Mouse (Mus musculus) limb, embryonic 13.5 days (tissue): Measurements from ENCODE around the gene Cradd. TPM values are rescaled to one million over a fixed set of nuclear protein-coding genes. Genes with fewer than 3 reads are reported as not detected.
A peak's percentile ranks its signal among the peaks of the same experiment; 100 is the strongest.

Source experiments
- ATAC-seq: fragments of 200-750 bp; cut with Nextera tagmentation; 2 replicates; pipeline ENCODE4 v1.8.0; 2017; ENCODE audit warnings: low read depth, moderate number of reproducible peaks, moderate TSS enrichment; ENCODE audit not compliant: low FRiP score
- H3K27ac ChIP-seq: fragments of 300-500 bp; sonication (generic); 2 replicates; pipeline ENCODE4 v1.5.1; 2015; ENCODE audit warnings: inconsistent platforms, mild to moderate bottlenecking, moderate library complexity
- H3K27me3 ChIP-seq: fragments of 300-500 bp; sonication (generic); 2 replicates; pipeline ENCODE4 v1.6.1; 2015; ENCODE audit warnings: mild to moderate bottlenecking, inconsistent platforms
- H3K36me3 ChIP-seq: fragments of 300-500 bp; sonication (generic); 2 replicates; pipeline ENCODE4 v1.6.1; 2015; ENCODE audit warnings: inconsistent platforms, mild to moderate bottlenecking, moderate library complexity
- H3K4me1 ChIP-seq: fragments of 300-500 bp; sonication (generic); 2 replicates; pipeline ENCODE4 v1.6.1; 2015; ENCODE audit warnings: inconsistent platforms
- H3K4me2 ChIP-seq: fragments of 300-500 bp; sonication (generic); replicated peaks from 2 replicates; pipeline ENCODE4 v1.6.1; 2015; ENCODE audit warnings: inconsistent platforms, mild to moderate bottlenecking, moderate library complexity
- H3K4me3 ChIP-seq: fragments of 300-500 bp; sonication (generic); 2 replicates; pipeline ENCODE4 v1.5.1; 2015; ENCODE audit warnings: moderate library complexity, mild to moderate bottlenecking, inconsistent platforms
- H3K9ac ChIP-seq: fragments of 300-500 bp; sonication (generic); 2 replicates; pipeline ENCODE4 v1.6.1; 2015; ENCODE audit warnings: mild to moderate bottlenecking, inconsistent platforms
- H3K9me3 ChIP-seq: fragments of 300-500 bp; sonication (generic); 2 replicates; pipeline ENCODE4 v1.6.1; 2016; ENCODE audit warnings: inconsistent platforms
- WGBS: fragments of 180-500 bp; shearing (Covaris S2); methylation state at CpG from one replicate; pipeline ENCODE4 v1.1.7; 2015; 5-methylcytosine and 5-hydroxymethylcytosine counted together
- polyA plus RNA-seq: library from polyadenylated mRNA; unstranded; fragments of >200 nt; fragmentation: Nextera tagmentation; extraction: Ambion mirVana; gene quantifications from 2 replicates; pipeline ENCODE4 v1.2.1, GENCODE M21; 2015

Gene Cradd
- polyA plus RNA-seq, 1 experiment from 2014 or later: 11.4 TPM

DNA sequence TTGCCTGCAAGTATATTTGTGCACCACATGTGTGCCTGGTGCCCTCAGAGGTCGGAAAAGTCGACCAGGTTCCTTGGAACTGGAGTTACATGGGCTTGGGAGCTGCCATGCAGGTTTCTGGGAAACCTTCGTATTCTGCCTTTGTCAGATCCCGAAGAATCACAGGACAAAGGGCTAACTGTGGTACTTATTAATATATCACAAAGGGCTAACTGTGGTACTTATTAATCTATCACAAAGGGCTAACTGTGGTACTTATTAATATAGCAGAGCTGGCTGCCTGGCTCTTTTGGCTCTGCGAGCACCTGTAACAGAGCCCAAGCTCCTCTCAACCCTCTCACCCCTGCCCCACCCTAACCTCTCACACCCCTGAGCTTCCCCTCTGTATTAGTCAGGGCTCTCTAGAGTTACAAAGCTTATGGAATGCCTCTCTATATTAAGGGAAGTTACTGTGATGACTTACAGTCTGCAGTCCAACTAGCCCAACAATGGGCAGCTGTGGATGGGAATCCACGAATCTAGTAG is 42.4 kb downstream of the Cradd start:
- ATAC-seq: no peak
- 78% methylated on average over 6 of the region's 6 CpGs for WGBS
- no peaks in the 10 kb centered on the region for H3K36me3 ChIP-seq
- H3K9ac ChIP-seq: no peak overlapping the region
- peaks cover 8% of the 10 kb centered on the region; the same call in 1 of the 2 replicates for H3K4me1 ChIP-seq
- H3K9me3 ChIP-seq: no peaks in the 10 kb centered on the region
- no peak overlapping the region for H3K4me3 ChIP-seq
- no peak overlapping the region for H3K4me2 ChIP-seq
- H3K27me3 ChIP-seq: no peaks in the 10 kb centered on the region
- no peak overlapping the region for H3K27ac ChIP-seq

DNA sequence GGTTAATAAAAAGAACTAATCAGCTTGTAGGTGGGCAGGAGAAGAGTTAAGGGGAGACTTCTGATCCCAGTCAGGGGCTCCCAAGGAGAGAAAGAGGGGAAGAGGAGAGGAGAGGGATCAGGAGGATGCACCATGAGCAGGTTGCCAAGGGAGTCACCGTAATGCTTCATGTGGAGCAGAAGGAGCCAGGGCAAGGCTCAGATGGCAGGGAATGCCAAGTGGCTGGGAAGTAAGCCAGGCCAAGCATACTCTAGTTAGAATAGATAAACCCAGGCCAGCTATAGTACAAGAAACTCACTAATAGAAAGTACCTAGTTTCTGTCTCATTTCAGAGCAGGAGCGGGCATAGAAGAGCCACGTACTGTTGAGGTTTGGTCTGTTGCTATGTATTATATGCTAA is 43.6 kb downstream of the Cradd start:
- Histone ChIP-seq H3K36me3 (no peaks in the 10 kb centered on the region), H3K4me1 (peaks cover 8% of the 10 kb centered on the region; the same call in 1 of the 2 replicates), H3K27me3 (no peaks in the 10 kb centered on the region), H3K27ac (no peak overlapping the region), H3K9me3 (no peaks in the 10 kb centered on the region), H3K9ac (no peak overlapping the region), H3K4me3 (no peak overlapping the region), H3K4me2 (no peak overlapping the region)
- ATAC-seq: no peak
- WGBS: 97% methylated on average over 3 of the region's 3 CpGs

DNA sequence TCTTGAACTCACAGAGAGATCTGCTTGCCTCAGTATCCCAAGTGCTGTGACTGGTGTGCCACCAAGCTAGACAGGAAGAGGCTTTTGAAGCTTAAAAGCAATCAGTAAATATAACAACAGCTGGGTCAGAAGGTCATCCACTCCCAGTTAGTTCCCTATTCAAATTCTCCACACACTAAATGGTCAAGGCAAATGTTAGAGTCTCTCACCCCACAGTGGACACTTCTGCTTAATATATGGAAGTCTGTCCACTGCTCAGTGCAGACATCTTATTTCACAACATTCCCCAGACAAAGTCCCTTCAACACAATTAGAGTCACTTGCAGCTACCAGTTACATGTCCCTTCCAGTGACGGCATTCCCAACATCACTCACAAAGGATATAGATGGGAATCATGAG is 44.5 kb downstream of the Cradd start:
- no peak for ATAC-seq
- Histone ChIP-seq H3K36me3 (no peaks in the 10 kb centered on the region), H3K4me2 (no peak overlapping the region), H3K27me3 (no peaks in the 10 kb centered on the region), H3K4me1 (peaks cover 8% of the 10 kb centered on the region; the same call in 1 of the 2 replicates), H3K27ac (no peak overlapping the region), H3K9ac (no peak overlapping the region), H3K4me3 (no peak overlapping the region), H3K9me3 (no peaks in the 10 kb centered on the region)
- WGBS: 86% methylated on average over 1 of the region's 1 CpGs

DNA sequence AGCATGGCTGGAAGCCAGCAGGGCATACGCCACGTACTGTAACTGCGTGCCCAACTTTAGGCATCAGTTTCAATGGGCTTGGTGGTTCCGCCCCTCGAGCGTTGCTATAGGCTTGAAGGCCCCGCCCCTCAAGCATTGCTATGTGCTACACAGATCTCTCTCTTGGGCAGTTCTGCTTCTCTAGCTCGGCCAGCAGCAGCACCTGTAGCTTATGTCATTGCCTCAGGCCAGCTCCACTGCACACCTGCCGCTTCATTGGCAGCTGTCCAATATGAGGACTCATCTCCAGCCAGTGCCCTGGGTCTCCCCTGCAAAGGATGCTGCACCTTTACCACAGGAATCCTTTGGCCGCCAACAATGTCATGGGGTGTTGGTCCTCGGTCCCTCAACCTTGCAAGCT is 45.8 kb downstream of the Cradd start:
- Histone ChIP-seq H3K4me1 (peaks cover 8% of the 10 kb centered on the region; the same call in 1 of the 2 replicates), H3K4me2 (no peak overlapping the region), H3K36me3 (no peaks in the 10 kb centered on the region), H3K4me3 (no peak overlapping the region), H3K9me3 (no peaks in the 10 kb centered on the region), H3K27me3 (no peaks in the 10 kb centered on the region), H3K9ac (no peak overlapping the region), H3K27ac (no peak overlapping the region)
- ATAC-seq: 0 out of 2 replicates have a peak, but pooled peaks have one; percentile 44
- WGBS: 86% methylated on average over 11 of the region's 11 CpGs

DNA sequence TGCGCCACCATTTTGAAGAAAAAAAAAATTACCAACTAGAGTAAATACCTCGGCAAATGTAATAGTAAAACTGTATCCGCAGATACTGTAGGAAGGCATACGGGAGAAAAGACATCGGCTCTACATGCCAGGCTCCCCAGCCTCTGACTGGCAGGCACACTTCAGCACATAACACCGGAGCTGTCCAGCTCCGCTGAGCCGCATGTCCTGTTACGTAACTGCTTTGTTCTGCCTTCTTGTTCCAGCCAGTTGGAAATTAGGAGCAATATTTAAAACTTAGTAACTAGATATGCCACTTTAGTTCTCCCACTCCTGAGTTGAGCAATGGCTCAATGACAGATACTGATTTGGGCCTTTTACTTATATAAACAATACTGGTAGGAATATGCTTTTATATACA is 48.4 kb downstream of the Cradd start:
- H3K4me3 ChIP-seq: no peak overlapping the region
- no peaks in the 10 kb centered on the region for H3K27me3 ChIP-seq
- H3K4me2 ChIP-seq: no peak overlapping the region
- H3K27ac ChIP-seq: no peak overlapping the region
- no peaks in the 10 kb centered on the region for H3K4me1 ChIP-seq
- H3K9ac ChIP-seq: no peak overlapping the region
- ATAC-seq: no peak
- no peaks in the 10 kb centered on the region for H3K9me3 ChIP-seq
- no peaks in the 10 kb centered on the region for H3K36me3 ChIP-seq
- 87% methylated on average over 9 of the region's 9 CpGs for WGBS

DNA sequence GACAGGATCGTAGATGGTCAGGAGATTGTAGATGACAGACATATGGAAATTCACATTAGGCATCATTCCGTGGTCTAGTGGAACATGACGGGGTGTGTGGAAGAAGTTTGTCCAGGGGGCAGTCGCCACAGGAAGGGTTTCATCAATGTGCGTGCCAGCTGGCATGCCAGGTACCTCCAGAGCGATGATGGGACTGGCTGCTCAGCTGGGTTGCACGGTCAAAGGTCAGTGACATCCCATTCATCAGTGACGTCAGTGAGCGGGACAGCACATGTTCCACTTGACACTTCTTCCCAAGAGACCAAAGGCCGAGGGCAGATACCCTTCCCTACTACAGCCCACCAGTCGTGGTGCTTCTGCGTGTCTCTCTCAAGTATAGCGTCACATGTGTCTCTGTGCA is 50.7 kb downstream of the Cradd start:
- H3K4me2 ChIP-seq: no peak overlapping the region
- no peak overlapping the region for H3K9ac ChIP-seq
- H3K4me3 ChIP-seq: no peak overlapping the region
- 0 out of 2 replicates have a peak, but pooled peaks cover 3% of the 10 kb centered on the region for H3K4me1 ChIP-seq
- no peak for ATAC-seq
- no peak overlapping the region for H3K27ac ChIP-seq
- H3K36me3 ChIP-seq: no peaks in the 10 kb centered on the region
- no peaks in the 10 kb centered on the region for H3K9me3 ChIP-seq
- H3K27me3 ChIP-seq: no peaks in the 10 kb centered on the region
- WGBS: 82% methylated on average over 13 of the region's 13 CpGs

DNA sequence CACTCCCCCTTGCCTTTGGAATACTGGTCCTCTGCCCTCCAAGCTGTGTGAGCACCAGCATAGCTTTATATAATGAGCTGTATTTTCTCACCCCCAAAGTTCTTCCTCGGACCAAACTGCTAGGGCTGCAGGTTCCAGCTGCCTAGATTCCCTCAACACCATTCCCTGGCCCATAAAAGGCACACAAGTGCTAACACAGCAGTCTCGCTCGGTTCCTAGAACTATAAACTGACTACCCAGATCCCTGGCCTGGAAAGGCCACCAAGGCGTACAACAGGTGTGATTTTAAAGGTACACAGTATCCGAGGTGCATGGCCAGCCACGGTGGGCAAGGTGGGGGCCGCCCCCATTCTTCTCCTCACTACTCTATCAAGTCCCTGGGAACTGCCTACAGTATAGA is 54.8 kb downstream of the Cradd start:
- no peak; the same call in 1 of the 2 replicates for ATAC-seq
- H3K27ac ChIP-seq: no peak overlapping the region
- WGBS: 51% methylated on average over 7 of the region's 7 CpGs
- peaks cover 33% of the 10 kb centered on the region for H3K4me1 ChIP-seq
- no peaks in the 10 kb centered on the region for H3K9me3 ChIP-seq
- H3K4me3 ChIP-seq: no peak overlapping the region
- H3K36me3 ChIP-seq: no peaks in the 10 kb centered on the region
- H3K4me2 ChIP-seq: no peak overlapping the region
- no peak overlapping the region for H3K9ac ChIP-seq
- H3K27me3 ChIP-seq: peaks cover 2% of the 10 kb centered on the region; the same call in 1 of the 2 replicates

DNA sequence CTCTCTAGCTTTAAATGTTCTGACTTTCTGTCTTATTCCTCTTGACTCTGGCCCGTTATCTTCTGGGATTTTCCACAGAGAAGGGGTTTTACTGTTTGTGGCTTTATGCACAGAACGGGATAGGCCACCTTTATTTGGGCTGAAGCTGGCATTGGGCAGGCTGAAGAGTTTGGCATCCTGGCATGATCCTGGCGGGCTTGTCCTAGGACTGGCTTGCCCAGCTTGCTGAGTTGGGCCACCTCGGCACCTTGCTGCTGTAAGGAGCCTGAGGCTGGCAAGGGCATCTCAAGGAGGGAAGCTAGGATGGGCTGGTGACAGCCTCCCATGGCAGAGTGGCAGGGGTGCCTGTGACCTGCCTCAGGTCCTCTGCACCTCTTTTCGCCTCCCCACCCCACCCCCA is 55.6 kb downstream of the Cradd start:
- H3K4me3 ChIP-seq: no peak overlapping the region
- no peak overlapping the region for H3K27ac ChIP-seq
- H3K4me1 ChIP-seq: peaks cover 35% of the 10 kb centered on the region
- no peak overlapping the region for H3K4me2 ChIP-seq
- no peak overlapping the region for H3K9ac ChIP-seq
- no peaks in the 10 kb centered on the region for H3K36me3 ChIP-seq
- peaks cover 3% of the 10 kb centered on the region for H3K27me3 ChIP-seq
- 82% methylated on average over 5 of the region's 5 CpGs for WGBS
- H3K9me3 ChIP-seq: no peaks in the 10 kb centered on the region
- no peak for ATAC-seq

DNA sequence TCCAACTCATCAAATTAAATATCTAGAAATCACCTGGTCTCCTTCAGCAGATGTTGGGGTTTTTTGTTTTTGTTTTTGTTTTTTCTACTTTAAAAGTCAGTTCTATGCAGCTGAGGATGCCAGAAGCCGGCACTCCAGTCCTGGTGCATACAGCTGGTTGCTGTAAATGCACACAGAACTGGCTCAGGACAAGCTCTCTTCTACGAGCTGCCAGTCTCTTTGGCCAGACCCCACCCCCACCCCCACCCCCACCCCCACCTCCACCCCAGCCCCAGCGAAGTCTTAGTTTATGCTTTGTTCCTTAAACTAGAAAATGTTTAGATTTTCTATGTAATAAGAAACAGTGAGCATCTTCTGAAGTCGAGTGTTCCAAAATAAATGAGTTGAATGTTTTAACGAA is 57.0 kb downstream of the Cradd start:
- H3K27ac ChIP-seq: no peak overlapping the region
- no peak overlapping the region for H3K9ac ChIP-seq
- peaks cover 11% of the 10 kb centered on the region for H3K27me3 ChIP-seq
- H3K36me3 ChIP-seq: no peaks in the 10 kb centered on the region
- H3K9me3 ChIP-seq: no peaks in the 10 kb centered on the region
- peaks cover 41% of the 10 kb centered on the region for H3K4me1 ChIP-seq
- H3K4me2 ChIP-seq: no peak overlapping the region
- 23% methylated on average over 5 of the region's 5 CpGs for WGBS
- H3K4me3 ChIP-seq: no peak overlapping the region
- no peak for ATAC-seq

DNA sequence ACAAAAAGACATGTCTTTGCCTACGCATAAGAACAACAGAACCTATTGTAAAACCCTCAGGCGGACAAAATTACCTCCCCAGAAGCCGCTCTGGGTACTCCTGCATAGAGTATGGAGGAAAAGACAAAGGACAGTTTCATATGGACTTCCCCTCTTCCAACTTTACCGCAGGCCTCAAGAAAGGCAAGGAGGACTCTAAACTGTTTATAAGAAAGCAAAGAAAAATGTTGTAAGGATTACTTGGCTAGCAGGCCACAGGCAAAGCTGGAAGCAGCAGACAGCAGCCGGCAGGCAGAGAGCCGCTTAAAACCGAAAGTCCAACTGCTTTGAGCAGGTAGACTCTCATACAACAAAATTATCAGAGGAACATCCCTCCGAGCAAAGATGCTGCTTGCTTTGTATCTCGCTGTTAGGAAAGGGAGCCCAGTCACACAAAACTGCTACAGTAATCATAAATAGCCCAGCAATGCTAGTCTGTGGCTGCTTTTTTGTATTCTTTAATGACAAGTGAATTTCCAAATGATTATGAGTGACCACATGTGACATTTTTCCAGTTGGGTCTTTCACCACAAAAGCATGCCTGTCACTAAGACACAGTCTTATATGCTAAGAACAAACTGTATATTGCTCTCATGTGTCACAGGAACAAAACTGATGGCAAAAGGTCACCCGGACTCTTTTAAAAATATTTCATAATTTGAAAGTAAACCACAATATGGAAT is 57.7 kb downstream of the Cradd start:
- no peak for ATAC-seq
- WGBS: 56% methylated on average over 10 of the region's 10 CpGs
- Histone ChIP-seq H3K4me1 (peaks cover 41% of the 10 kb centered on the region), H3K27me3 (peaks cover 11% of the 10 kb centered on the region), H3K9me3 (no peaks in the 10 kb centered on the region), H3K4me3 (no peak overlapping the region), H3K4me2 (peak overlapping the region; percentile 32), H3K36me3 (no peaks in the 10 kb centered on the region), H3K27ac (no peak overlapping the region), H3K9ac (no peak overlapping the region)

DNA sequence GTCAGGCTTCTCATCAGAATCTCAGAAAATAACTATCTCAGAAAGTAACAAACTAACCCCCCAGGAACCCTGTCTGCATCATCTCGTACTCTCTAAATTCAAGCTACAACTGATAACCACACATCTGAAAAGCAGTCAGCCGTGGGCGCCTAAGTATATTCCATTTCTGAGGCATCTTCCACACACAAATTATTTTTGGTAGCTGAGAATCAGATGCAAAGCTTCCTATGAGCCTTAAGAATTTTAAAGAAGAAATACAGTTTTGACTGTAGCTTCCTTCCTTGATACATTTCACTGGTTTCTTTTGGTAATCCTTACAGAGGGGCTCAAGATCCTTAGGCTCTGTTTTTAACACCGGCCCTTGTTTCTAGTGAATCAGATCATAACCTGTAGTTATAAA is 58.4 kb downstream of the Cradd start:
- Histone ChIP-seq H3K4me2 (peak overlapping the region; percentile 83; the same call in 1 of the 2 replicates), H3K4me1 (peaks cover 41% of the 10 kb centered on the region)

DNA sequence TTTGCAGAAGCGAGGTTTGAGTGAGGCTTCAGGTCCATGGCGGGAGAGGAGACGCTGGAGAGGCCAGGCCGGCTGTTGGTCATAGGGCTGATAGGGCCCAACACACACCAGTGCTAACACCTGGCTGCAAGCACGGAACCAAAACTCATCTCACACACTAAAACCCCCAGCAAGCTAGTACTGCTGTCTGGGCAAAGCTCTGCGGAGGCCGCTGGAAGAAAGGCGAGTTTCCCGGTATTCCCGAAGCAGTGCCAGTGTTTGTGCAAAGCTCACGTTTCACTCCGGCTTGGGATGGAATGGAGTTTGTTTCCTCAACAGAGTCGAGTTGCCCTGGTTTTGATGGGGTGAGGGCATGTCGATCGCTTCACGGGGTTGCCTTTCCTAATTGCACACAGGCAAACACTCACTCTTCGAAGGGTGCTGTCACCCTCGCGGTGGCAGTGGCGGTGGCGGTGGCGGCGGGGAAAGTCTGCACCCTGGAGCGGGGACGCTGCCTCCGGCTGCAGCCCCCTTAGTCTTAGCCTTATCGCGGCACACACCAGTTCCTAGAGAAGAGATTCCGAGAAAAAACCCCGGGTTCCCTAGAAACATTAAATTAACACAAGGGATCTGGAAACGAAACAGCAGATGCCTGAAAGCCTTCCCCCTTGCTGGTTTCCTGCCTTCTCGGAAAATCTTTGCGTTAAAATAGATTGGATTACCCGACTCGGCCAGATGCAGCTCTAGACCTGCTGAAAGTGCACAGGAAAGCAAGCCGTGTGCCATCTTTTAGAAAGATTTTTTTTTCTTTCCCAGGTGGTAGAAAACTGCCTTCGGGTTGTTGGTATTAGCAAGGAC is 59.2 kb downstream of the Cradd start:
- Histone ChIP-seq H3K27me3 (peaks cover 11% of the 10 kb centered on the region), H3K4me2 (peak overlapping the region; percentile 83), H3K9me3 (no peaks in the 10 kb centered on the region), H3K36me3 (no peaks in the 10 kb centered on the region), H3K27ac (peak overlapping the region; percentile 84), H3K4me3 (peak overlapping the region; percentile 48), H3K4me1 (peaks cover 41% of the 10 kb centered on the region), H3K9ac (peak overlapping the region; percentile 73)
- peak; percentile 62 for ATAC-seq
- 3% methylated on average over 37 of the region's 37 CpGs for WGBS

More for the DNA sequence above, 58.4 kb downstream of the Cradd start:
- no peaks in the 10 kb centered on the region for H3K9me3 ChIP-seq
- no peaks in the 10 kb centered on the region for H3K36me3 ChIP-seq
- H3K4me3 ChIP-seq: no peak overlapping the region
- H3K27me3 ChIP-seq: peaks cover 11% of the 10 kb centered on the region
- H3K9ac ChIP-seq: no peak overlapping the region
- WGBS: 77% methylated on average over 4 of the region's 4 CpGs
- ATAC-seq: no peak
- H3K27ac ChIP-seq: peak overlapping the region; percentile 17; the same call in 1 of the 2 replicates
